In genomic region chr16:13493981-13494380, GRCm38 (mm10) we compare ENCODE assay signal across 10 mouse cellular contexts.
DNase-seq lines count a peak whose midpoint lies in the region; ATAC-seq lines count a peak whose summit lies in the region.
"Had no signal": no experiment of that assay in that cellular context is flagged by ENCODE, and none has a peak within 500 bp of the region (broad histone marks: within the 10 kb centered on the region; RNA-seq: fewer than 3 reads in every experiment).

No protein-coding gene starts in this region.

- H3K4me2 ChIP-seq in heart, embryonic 15.5 days: no peak overlapping the region
- H3K4me2 ChIP-seq: liver, embryonic 15.5 days had no signal

- no peaks in the 10 kb centered on the region for H3K36me3 ChIP-seq in heart, embryonic 15.5 days
- H3K36me3 ChIP-seq: liver, embryonic 15.5 days had no signal

- peaks cover 11% of the 10 kb centered on the region for H3K4me1 ChIP-seq in heart, embryonic 15.5 days (replicated peaks)
- H3K4me1 ChIP-seq: liver, embryonic 15.5 days had no signal

- no peak overlapping the region for H3K4me3 ChIP-seq in heart, embryonic 15.5 days
- H3K4me3 ChIP-seq: liver, embryonic 15.5 days had no signal

- 82% methylated on average over 3 of the region's 3 CpGs for WGBS in heart, embryonic 15.5 days

- H3K27ac ChIP-seq in heart, embryonic 15.5 days: 0 out of 2 replicates have a peak overlapping the region, but pooled peaks have one; percentile 5
- H3K27ac ChIP-seq: liver, embryonic 15.5 days had no signal

- ATAC-seq in cerebellum, adult (ENCODE audit: insufficient number of reproducible peaks, low FRiP score, low TSS enrichment): no peak
- ATAC-seq in heart, embryonic 15.5 days (replicated peaks; ENCODE audit: insufficient number of reproducible peaks, insufficient read depth, low FRiP score, low read depth): 0 out of 2 replicates have a peak, but pooled peaks have one; percentile 33
- ATAC-seq: forebrain, embryonic 14.5 days had no signal

- H3K27me3 ChIP-seq in heart, embryonic 15.5 days: no peaks in the 10 kb centered on the region
- H3K27me3 ChIP-seq: liver, embryonic 15.5 days had no signal

- no peak overlapping the region for H3K9ac ChIP-seq in heart, embryonic 15.5 days
- H3K9ac ChIP-seq: liver, embryonic 15.5 days had no signal

- H3K9me3 ChIP-seq in heart, embryonic 15.5 days (replicated peaks): no peaks in the 10 kb centered on the region
- H3K9me3 ChIP-seq: liver, embryonic 15.5 days had no signal

- DNase-seq in cerebellum, postnatal 14 days: peak; percentile 60 to 65
- peak; percentile 75 for DNase-seq in ovary, adult 18-20 months (ENCODE audit: low spot score)
- no peak for DNase-seq in ovary, postnatal 10 days (ENCODE audit: low spot score)
- no peak for DNase-seq in spleen, postnatal 10 days (ENCODE audit: low spot score in 2 of 2)
- no peak for DNase-seq in frontal cortex, adult 2 months (ENCODE audit: extremely low spot score in 1 of 2, low spot score in 1 of 2)
- no peak for DNase-seq in thymus, postnatal 0 days (ENCODE audit: low spot score)

Comparison
In these comparisons a context has a peak if more than half of its experiments do, and no peak if none do; other contexts are left out.
1. DNase-seq: peak in cerebellum, postnatal 14 days (2 of 2) and ovary, adult 18-20 months (single experiment); none in ovary, postnatal 10 days (single experiment), spleen, postnatal 10 days (0 of 2), frontal cortex, adult 2 months (0 of 2) and thymus, postnatal 0 days (single experiment).